Comparison of ENCODE assay signal across 8 mouse cellular contexts in the genomic region with DNA sequence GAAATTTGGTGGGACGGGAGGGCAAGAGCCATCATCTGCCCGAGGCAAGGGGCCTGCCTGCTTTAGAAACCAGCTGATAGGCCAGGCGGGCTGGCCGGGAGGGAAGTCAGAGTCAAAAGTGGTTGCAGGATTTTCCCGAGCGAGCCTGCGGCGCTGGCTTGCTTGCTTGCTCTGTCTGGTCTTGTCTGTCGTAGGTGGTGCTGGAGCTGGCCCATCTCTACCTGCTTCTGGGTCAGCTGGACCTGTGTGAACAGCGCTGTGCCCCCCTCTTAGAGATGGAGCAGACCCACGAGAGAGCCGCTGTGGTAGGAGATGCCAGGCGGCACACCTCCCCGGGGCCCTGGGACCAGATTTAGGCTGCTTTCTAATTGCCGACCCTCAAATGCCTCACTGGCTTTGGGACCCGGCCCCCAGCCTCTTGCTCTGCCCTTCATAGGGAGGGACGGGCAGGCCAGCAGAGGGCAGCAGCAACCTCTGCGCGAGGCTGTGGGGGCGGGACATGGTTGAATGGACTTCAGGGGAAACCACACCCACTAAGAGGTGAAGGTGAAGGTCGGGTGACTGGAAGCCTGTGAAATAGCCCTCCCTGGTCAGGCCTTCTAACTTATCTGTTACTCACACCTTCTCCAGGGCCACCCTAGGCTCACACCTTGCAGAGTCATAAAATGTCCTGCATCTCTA. TPM values are rescaled to one million over a fixed set of nuclear protein-coding genes. Genes with fewer than 3 reads are reported as not detected.
DNase-seq lines count a peak whose midpoint lies in the region; ATAC-seq and TF ChIP-seq lines count a peak whose summit lies in the region.

No protein-coding gene starts in this region.

- TF ChIP-seq CTCF in hindbrain, postnatal 0 days (IDR thresholded peaks at IDR 0.05; ENCODE audit: low read depth) = peak; percentile 83
- TF ChIP-seq CTCF in liver, embryonic 14.5 days (IDR thresholded peaks at IDR 0.05; ENCODE audit: low read depth) = peak; percentile 89

- peak; percentile 68; the same call in 1 of the 2 replicates for ATAC-seq in hindbrain, postnatal 0 days
- ATAC-seq in liver, embryonic 14.5 days (ENCODE audit: insufficient read depth) = peak; percentile 56; the same call in 1 of the 2 replicates
- ATAC-seq in neural tube, embryonic 15.5 days (ENCODE audit: low FRiP score) = no peak

- TF ChIP-seq EP300 in liver, embryonic 14.5 days (IDR thresholded peaks at IDR 0.05; ENCODE audit: low read depth) = no peak

- peak; percentile 70 for DNase-seq in gastrocnemius, adult 18-20 months (ENCODE audit: low spot score)
- no peak for DNase-seq in gastrocnemius, adult 8-10 months (ENCODE audit: low spot score in 2 of 2)
- DNase-seq in cerebellum, adult 18-20 months = peak; percentile 63 to 67
- DNase-seq in gastrocnemius, postnatal 10 days = peak; percentile 71
- peak; percentile 66 for DNase-seq in hindbrain, postnatal 0 days (ENCODE audit: low spot score)
- DNase-seq in liver, embryonic 14.5 days (ENCODE audit: low read depth in 3 of 3, low spot score in 3 of 3) = peak in 2 of 3 experiments; percentile 40 to 44
- peak; percentile 71 for DNase-seq in urinary bladder, postnatal 14 days (ENCODE audit: low spot score)

- no peak overlapping the region for H3K4me3 ChIP-seq in hindbrain, postnatal 0 days (ENCODE audit: low read length)
- no peak overlapping the region for H3K4me3 ChIP-seq in liver, embryonic 14.5 days (ENCODE audit: insufficient read depth in 1 of 2, low read depth in 2 of 2, low read length in 2 of 2)
- no peak overlapping the region for H3K4me3 ChIP-seq in neural tube, embryonic 15.5 days (replicated peaks)

- no peaks in the 10 kb centered on the region for H3K27me3 ChIP-seq in hindbrain, postnatal 0 days (ENCODE audit: insufficient read depth, low read length)
- no peaks in the 10 kb centered on the region for H3K27me3 ChIP-seq in liver, embryonic 14.5 days (ENCODE audit: control insufficient read depth, insufficient read depth, low read length)
- H3K27me3 ChIP-seq in neural tube, embryonic 15.5 days (replicated peaks) = no peaks in the 10 kb centered on the region; the same call in 1 of the 2 replicates

- H3K36me3 ChIP-seq in hindbrain, postnatal 0 days (ENCODE audit: insufficient read depth, low read length) = no peaks in the 10 kb centered on the region
- H3K36me3 ChIP-seq in liver, embryonic 14.5 days (replicated peaks; ENCODE audit: control insufficient read depth, insufficient read depth, low read depth) = no peaks in the 10 kb centered on the region
- no peaks in the 10 kb centered on the region for H3K36me3 ChIP-seq in neural tube, embryonic 15.5 days

- H3K4me1 ChIP-seq in hindbrain, postnatal 0 days (ENCODE audit: insufficient read depth, low read length) = no peaks in the 10 kb centered on the region
- peaks cover 0 to 5% of the 10 kb centered on the region in 2 experiments; a peak in 2 of 4 replicates for H3K4me1 ChIP-seq in liver, embryonic 14.5 days (replicated peaks; ENCODE audit: control insufficient read depth in 2 of 2, insufficient read depth in 2 of 2, low read length in 1 of 2)
- no peaks in the 10 kb centered on the region for H3K4me1 ChIP-seq in neural tube, embryonic 15.5 days

- H3K4me2 ChIP-seq in hindbrain, postnatal 0 days (ENCODE audit: low read depth, low read length) = no peak overlapping the region
- peak overlapping the region; percentile 29; the same call in 1 of the 2 replicates for H3K4me2 ChIP-seq in liver, embryonic 14.5 days (ENCODE audit: low read depth)
- peak overlapping the region; percentile 34; the same call in 1 of the 2 replicates for H3K4me2 ChIP-seq in neural tube, embryonic 15.5 days

- no peak overlapping the region for H3K9ac ChIP-seq in hindbrain, postnatal 0 days (replicated peaks; ENCODE audit: low read length)
- no peak overlapping the region; the same call in 1 of the 2 replicates for H3K9ac ChIP-seq in liver, embryonic 14.5 days (replicated peaks)
- H3K9ac ChIP-seq in neural tube, embryonic 15.5 days (replicated peaks) = no peak overlapping the region

- no peak overlapping the region for H3K27ac ChIP-seq in hindbrain, postnatal 0 days
- H3K27ac ChIP-seq in liver, embryonic 14.5 days = no peak overlapping the region
- no peak overlapping the region for H3K27ac ChIP-seq in neural tube, embryonic 15.5 days (replicated peaks)

- 15% methylated on average over 20 of the region's 21 CpGs for WGBS in hindbrain, postnatal 0 days
- WGBS in liver, embryonic 14.5 days (ENCODE audit: insufficient replicate concordance) = 18% methylated on average over 21 of the region's 21 CpGs
- 13% methylated on average over 21 of the region's 21 CpGs for WGBS in neural tube, embryonic 15.5 days

- H3K9me3 ChIP-seq in hindbrain, postnatal 0 days (ENCODE audit: low read length) = no peaks in the 10 kb centered on the region
- no peaks in the 10 kb centered on the region for H3K9me3 ChIP-seq in liver, embryonic 14.5 days (ENCODE audit: control insufficient read depth, low read length)
- H3K9me3 ChIP-seq in neural tube, embryonic 15.5 days (replicated peaks) = no peaks in the 10 kb centered on the region

RNA-seq across cellular contexts. Expression of a gene that starts 21.3 kb away (rescaled TPM):
- total RNA-seq in gastrocnemius, adult 18-20 months (2021) = 10 to 100 TPM; 11.4 to 27.0 TPM
- total RNA-seq in gastrocnemius, adult 8-10 months (2022) = 10 to 100 TPM in 1 of 4 experiments, 1 to 10 TPM in 3; 3.6 to 10.2 (median 5.9) TPM
- 1 to 10 TPM; 2.6 to 3.4 TPM for total RNA-seq in gastrocnemius, postnatal 10 days (2021)
- total RNA-seq in hindbrain, postnatal 0 days (2014; rRNA removed) = 4.5 and 17.4 TPM in 2 replicates
- 2.7 and 3.1 TPM in 2 replicates for polyA plus RNA-seq in hindbrain, postnatal 0 days (2015; fragmentation: Nextera tagmentation; extraction: Ambion mirVana)
- 2.1 and 2.2 TPM in 2 replicates for polyA plus RNA-seq in liver, embryonic 14.5 days (2012; rRNA removed)
- polyA plus RNA-seq in liver, embryonic 14.5 days (2014; fragmentation: Nextera tagmentation; extraction: Ambion mirVana) = 0.38 and 0.44 TPM in 2 replicates
- polyA plus RNA-seq in neural tube, embryonic 15.5 days (2015; fragmentation: Nextera tagmentation; extraction: Ambion mirVana) = 1.4 and 3.4 TPM in 2 replicates

RNA-seq across cellular contexts. Expression of a gene that starts 25.7 kb away (rescaled TPM):
- not detected for total RNA-seq in gastrocnemius, adult 18-20 months (2021)
- total RNA-seq in gastrocnemius, adult 8-10 months (2022) = not detected
- total RNA-seq in gastrocnemius, postnatal 10 days (2021) = under 1 TPM in 1 of 2 experiments, not detected in 1; 0.11 TPM
- total RNA-seq in hindbrain, postnatal 0 days (2014; rRNA removed) = 4.7 and 4.9 TPM in 2 replicates
- 0.90 and 1.1 TPM in 2 replicates for polyA plus RNA-seq in hindbrain, postnatal 0 days (2015; fragmentation: Nextera tagmentation; extraction: Ambion mirVana)
- 0.22 and 0.28 TPM in 2 replicates for polyA plus RNA-seq in liver, embryonic 14.5 days (2012; rRNA removed)
- polyA plus RNA-seq in liver, embryonic 14.5 days (2014; fragmentation: Nextera tagmentation; extraction: Ambion mirVana) = 0.11 and 0.25 TPM in 2 replicates
- polyA plus RNA-seq in neural tube, embryonic 15.5 days (2015; fragmentation: Nextera tagmentation; extraction: Ambion mirVana) = 0.74 and 0.80 TPM in 2 replicates

RNA-seq across cellular contexts. Expression of a gene that starts 25.8 kb away (rescaled TPM):
- 10 to 100 TPM; 21.0 to 21.6 TPM for total RNA-seq in gastrocnemius, adult 18-20 months (2021)
- total RNA-seq in gastrocnemius, adult 8-10 months (2022) = 10 to 100 TPM; 21.7 to 25.8 (median 24.7) TPM
- 10 to 100 TPM; 16.2 to 17.6 TPM for total RNA-seq in gastrocnemius, postnatal 10 days (2021)
- total RNA-seq in hindbrain, postnatal 0 days (2014; rRNA removed) = 28.1 and 48.4 TPM in 2 replicates
- 20.9 and 21.1 TPM in 2 replicates for polyA plus RNA-seq in hindbrain, postnatal 0 days (2015; fragmentation: Nextera tagmentation; extraction: Ambion mirVana)
- 6.1 and 6.3 TPM in 2 replicates for polyA plus RNA-seq in liver, embryonic 14.5 days (2012; rRNA removed)
- 9.1 and 9.4 TPM in 2 replicates for polyA plus RNA-seq in liver, embryonic 14.5 days (2014; fragmentation: Nextera tagmentation; extraction: Ambion mirVana)
- polyA plus RNA-seq in neural tube, embryonic 15.5 days (2015; fragmentation: Nextera tagmentation; extraction: Ambion mirVana) = 24.0 and 25.7 TPM in 2 replicates

Comparison
In these comparisons a context has a peak if more than half of its experiments do, and no peak if none do; other contexts are left out.
1. DNase-seq: peak in gastrocnemius, adult 18-20 months (single experiment), cerebellum, adult 18-20 months (2 of 2), gastrocnemius, postnatal 10 days (single experiment), hindbrain, postnatal 0 days (single experiment), liver, embryonic 14.5 days (2 of 3) and urinary bladder, postnatal 14 days (single experiment); none in gastrocnemius, adult 8-10 months (0 of 2).